Mouse (Mus musculus) limb, embryonic 13.5 days (tissue): ENCODE results near the gene P2ry2. TPM values are rescaled to one million over a fixed set of nuclear protein-coding genes. Genes with fewer than 3 reads are reported as not detected.

Source experiments
- ATAC-seq: fragments of 200-750 bp; cut with Nextera tagmentation; 2 replicates; pipeline ENCODE4 v1.8.0; 2017; ENCODE audit warnings: low read depth, moderate number of reproducible peaks, moderate TSS enrichment; ENCODE audit not compliant: low FRiP score
- H3K27ac ChIP-seq: fragments of 300-500 bp; sonication (generic); 2 replicates; pipeline ENCODE4 v1.5.1; 2015; ENCODE audit warnings: inconsistent platforms, mild to moderate bottlenecking, moderate library complexity
- H3K27me3 ChIP-seq: fragments of 300-500 bp; sonication (generic); 2 replicates; pipeline ENCODE4 v1.6.1; 2015; ENCODE audit warnings: mild to moderate bottlenecking, inconsistent platforms
- H3K36me3 ChIP-seq: fragments of 300-500 bp; sonication (generic); 2 replicates; pipeline ENCODE4 v1.6.1; 2015; ENCODE audit warnings: inconsistent platforms, mild to moderate bottlenecking, moderate library complexity
- H3K4me1 ChIP-seq: fragments of 300-500 bp; sonication (generic); 2 replicates; pipeline ENCODE4 v1.6.1; 2015; ENCODE audit warnings: inconsistent platforms
- H3K4me2 ChIP-seq: fragments of 300-500 bp; sonication (generic); replicated peaks from 2 replicates; pipeline ENCODE4 v1.6.1; 2015; ENCODE audit warnings: inconsistent platforms, mild to moderate bottlenecking, moderate library complexity
- H3K4me3 ChIP-seq: fragments of 300-500 bp; sonication (generic); 2 replicates; pipeline ENCODE4 v1.5.1; 2015; ENCODE audit warnings: moderate library complexity, mild to moderate bottlenecking, inconsistent platforms
- H3K9ac ChIP-seq: fragments of 300-500 bp; sonication (generic); 2 replicates; pipeline ENCODE4 v1.6.1; 2015; ENCODE audit warnings: mild to moderate bottlenecking, inconsistent platforms
- H3K9me3 ChIP-seq: fragments of 300-500 bp; sonication (generic); 2 replicates; pipeline ENCODE4 v1.6.1; 2016; ENCODE audit warnings: inconsistent platforms
- WGBS: fragments of 180-500 bp; shearing (Covaris S2); methylation state at CpG from one replicate; pipeline ENCODE4 v1.1.7; 2015; 5-methylcytosine and 5-hydroxymethylcytosine counted together
- polyA plus RNA-seq: library from polyadenylated mRNA; unstranded; fragments of >200 nt; fragmentation: Nextera tagmentation; extraction: Ambion mirVana; gene quantifications from 2 replicates; pipeline ENCODE4 v1.2.1, GENCODE M21; 2015

P2ry2 gene
- polyA plus RNA-seq, 1 experiment from 2014 or later = 1.3 TPM

DNA sequence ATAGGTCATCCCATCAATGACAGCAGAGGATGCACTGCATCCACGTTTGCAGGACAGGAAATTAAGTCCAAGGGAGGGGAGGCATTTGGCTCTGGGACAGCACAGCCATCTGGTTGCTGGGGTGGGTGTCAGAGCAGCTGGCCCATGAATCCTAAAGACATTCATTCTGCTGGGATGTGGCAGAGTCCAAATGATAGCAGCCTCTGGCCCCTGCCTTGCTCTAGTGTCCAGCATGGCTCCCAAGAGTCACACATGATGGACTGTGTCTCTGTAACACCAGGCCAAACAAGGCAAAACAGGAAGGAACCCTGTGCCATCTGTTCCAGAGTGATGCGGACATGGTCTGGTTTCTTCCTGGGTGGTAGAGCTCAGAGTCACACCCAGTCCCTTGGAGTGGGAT lies 60.8 kb downstream of the P2ry2 start:
- Histone ChIP-seq H3K4me3 (no peak overlapping the region), H3K4me1 (peaks cover 5% of the 10 kb centered on the region; the same call in 1 of the 2 replicates), H3K36me3 (no peaks in the 10 kb centered on the region), H3K27ac (no peak overlapping the region), H3K4me2 (no peak overlapping the region), H3K9me3 (no peaks in the 10 kb centered on the region), H3K9ac (no peak overlapping the region), H3K27me3 (no peaks in the 10 kb centered on the region)
- 58% methylated on average over 2 of the region's 2 CpGs for WGBS
- no peak for ATAC-seq

DNA sequence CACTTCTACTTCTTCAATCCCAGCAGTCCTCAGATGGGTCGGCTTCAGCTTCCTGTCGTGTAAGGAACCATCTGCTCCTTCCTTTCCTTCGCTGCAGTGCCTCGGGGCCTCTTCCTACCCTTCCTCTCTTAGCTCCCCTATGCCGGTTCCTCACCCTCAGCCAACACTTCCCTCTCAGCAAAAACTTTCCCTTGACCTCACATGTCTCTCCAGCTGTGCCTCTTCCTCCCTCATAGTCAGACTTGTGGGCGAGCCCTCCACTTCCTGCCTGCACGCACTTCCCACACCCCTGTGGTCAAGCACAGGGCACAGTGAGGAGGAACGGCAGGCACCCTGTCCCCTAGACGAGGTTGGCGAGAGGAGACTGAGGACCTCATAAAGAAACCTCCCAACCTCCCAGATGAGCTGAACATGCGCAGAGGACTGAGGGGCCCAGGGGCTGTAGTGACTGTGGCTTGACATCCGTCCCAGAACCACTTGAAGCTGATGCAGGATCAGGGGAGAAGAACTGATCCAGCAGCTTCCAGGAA lies 62.1 kb downstream of the P2ry2 start:
- Histone ChIP-seq H3K36me3 (no peaks in the 10 kb centered on the region), H3K9ac (no peak overlapping the region), H3K9me3 (no peaks in the 10 kb centered on the region), H3K4me3 (no peak overlapping the region), H3K4me2 (no peak overlapping the region), H3K4me1 (peaks cover 5% of the 10 kb centered on the region; the same call in 1 of the 2 replicates), H3K27ac (no peak overlapping the region), H3K27me3 (no peaks in the 10 kb centered on the region)
- 48% methylated on average over 12 of the region's 12 CpGs for WGBS
- no peak for ATAC-seq

DNA sequence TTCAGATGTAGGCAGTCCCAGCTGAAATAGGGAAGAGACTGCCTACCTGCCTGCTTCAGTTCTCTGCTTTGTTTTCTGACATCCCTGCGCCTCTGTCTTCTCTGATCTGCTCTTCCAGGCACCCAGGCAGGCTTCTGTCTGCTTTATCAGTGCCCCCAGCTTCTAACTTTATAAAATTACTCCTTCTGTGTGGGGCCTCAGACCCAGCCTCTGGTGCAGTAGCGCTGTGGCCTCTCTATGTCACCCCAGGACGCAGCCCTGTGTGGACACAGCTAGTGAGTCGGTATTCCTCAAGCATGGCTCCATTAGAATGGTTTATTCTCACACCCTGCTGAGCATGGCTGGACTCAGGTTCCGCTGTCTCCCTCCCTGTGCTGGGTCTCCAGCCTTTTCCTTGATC lies 62.6 kb downstream of the P2ry2 start:
- no peak overlapping the region for H3K4me3 ChIP-seq
- no peak for ATAC-seq

More for the DNA sequence above, 62.6 kb downstream of the P2ry2 start:
- no peaks in the 10 kb centered on the region for H3K27me3 ChIP-seq
- H3K4me2 ChIP-seq = no peak overlapping the region
- H3K9ac ChIP-seq = no peak overlapping the region
- 72% methylated on average over 5 of the region's 5 CpGs for WGBS
- H3K27ac ChIP-seq = no peak overlapping the region
- H3K36me3 ChIP-seq = no peaks in the 10 kb centered on the region
- peaks cover 5% of the 10 kb centered on the region; the same call in 1 of the 2 replicates for H3K4me1 ChIP-seq
- no peaks in the 10 kb centered on the region for H3K9me3 ChIP-seq

Other genes with a start within 250 kb of the P2ry2 start
- 3.6 and 4.3 TPM in 2 replicates for gene Relt, start 149.4 kb downstream of the P2ry2 start, polyA plus RNA-seq
- gene Arhgef17, start 80.8 kb downstream of the P2ry2 start, polyA plus RNA-seq = 7.9 and 8.0 TPM in 2 replicates
- gene P2ry6, start 38.2 kb downstream of the P2ry2 start, polyA plus RNA-seq = 4.7 and 5.6 TPM in 2 replicates
- gene Fchsd2, start 80.0 kb upstream of the P2ry2 start, polyA plus RNA-seq = 26.0 and 27.1 TPM in 2 replicates